Mouse (Mus musculus) thymus, adult 2 months (tissue): ENCODE measurements around the gene Coro2b. TPM values are rescaled to one million over a fixed set of nuclear protein-coding genes. Genes with fewer than 3 reads are reported as not detected.

Source experiments
- DNase-seq: peaks from one replicate; pipeline ENCODE4 v3.0.0; 2021
- H3K27ac ChIP-seq: fragments of 200-500 bp; 2 replicates; pipeline ENCODE4 v1.5.1; 2012; ENCODE audit warnings: low read length, control low read depth; ENCODE audit not compliant: control insufficient read depth, insufficient read depth
- H3K27me3 ChIP-seq: fragments of 200-500 bp; 2 replicates; pipeline ENCODE4 v1.6.1; 2012; ENCODE audit warnings: mild to moderate bottlenecking, low read length, moderate library complexity, mixed read lengths; ENCODE audit not compliant: control insufficient read depth, insufficient read depth
- H3K36me3 ChIP-seq: fragments of 200-500 bp; 2 replicates; pipeline ENCODE4 v1.6.1; 2012; ENCODE audit warnings: mild to moderate bottlenecking, low read length, moderate library complexity; ENCODE audit not compliant: control insufficient read depth, insufficient read depth
- H3K4me1 ChIP-seq: fragments of 200-500 bp; replicated peaks from 2 replicates; pipeline ENCODE4 v1.6.1; 2012; ENCODE audit warnings: low read length; ENCODE audit not compliant: control insufficient read depth, insufficient read depth
- H3K4me3 ChIP-seq: fragments of 200-500 bp; 2 replicates; pipeline ENCODE4 v1.5.1; 2012; ENCODE audit warnings: mild to moderate bottlenecking, low read length, control low read depth, moderate library complexity; ENCODE audit not compliant: control insufficient read depth, insufficient read depth
- CTCF ChIP-seq: fragments of 200-500 bp; IDR thresholded peaks from 2 replicates; pipeline ENCODE4 v1.5.1; 2012; ENCODE audit warnings: mild to moderate bottlenecking, control low read depth, low read length, moderate library complexity, borderline replicate concordance; ENCODE audit not compliant: control insufficient read depth, poor library complexity, insufficient read depth; ENCODE audit errors: extremely low read depth
- POLR2A ChIP-seq: fragments of 200-500 bp; IDR thresholded peaks from 2 replicates; pipeline ENCODE4 v1.6.1; 2012; ENCODE audit warnings: mild to moderate bottlenecking, low read length, control low read depth, moderate library complexity; ENCODE audit not compliant: control insufficient read depth, poor library complexity, insufficient read depth; ENCODE audit errors: extremely low read depth
- WGBS: fragments of 180-500 bp; shearing (Covaris S2); methylation state at CpG from one replicate; pipeline ENCODE4 v1.1.7; 2018; 5-methylcytosine and 5-hydroxymethylcytosine counted together
- polyA plus RNA-seq: library from polyadenylated mRNA; depleted of rRNA; stranded (reverse); fragments of >200 nt; gene quantifications from 2 replicates; pipeline ENCODE4 v1.2.3, GENCODE M21; 2012; rRNA removed

Coro2b gene
- polyA plus RNA-seq: 18.1 and 18.2 TPM in 2 replicates

DNA sequence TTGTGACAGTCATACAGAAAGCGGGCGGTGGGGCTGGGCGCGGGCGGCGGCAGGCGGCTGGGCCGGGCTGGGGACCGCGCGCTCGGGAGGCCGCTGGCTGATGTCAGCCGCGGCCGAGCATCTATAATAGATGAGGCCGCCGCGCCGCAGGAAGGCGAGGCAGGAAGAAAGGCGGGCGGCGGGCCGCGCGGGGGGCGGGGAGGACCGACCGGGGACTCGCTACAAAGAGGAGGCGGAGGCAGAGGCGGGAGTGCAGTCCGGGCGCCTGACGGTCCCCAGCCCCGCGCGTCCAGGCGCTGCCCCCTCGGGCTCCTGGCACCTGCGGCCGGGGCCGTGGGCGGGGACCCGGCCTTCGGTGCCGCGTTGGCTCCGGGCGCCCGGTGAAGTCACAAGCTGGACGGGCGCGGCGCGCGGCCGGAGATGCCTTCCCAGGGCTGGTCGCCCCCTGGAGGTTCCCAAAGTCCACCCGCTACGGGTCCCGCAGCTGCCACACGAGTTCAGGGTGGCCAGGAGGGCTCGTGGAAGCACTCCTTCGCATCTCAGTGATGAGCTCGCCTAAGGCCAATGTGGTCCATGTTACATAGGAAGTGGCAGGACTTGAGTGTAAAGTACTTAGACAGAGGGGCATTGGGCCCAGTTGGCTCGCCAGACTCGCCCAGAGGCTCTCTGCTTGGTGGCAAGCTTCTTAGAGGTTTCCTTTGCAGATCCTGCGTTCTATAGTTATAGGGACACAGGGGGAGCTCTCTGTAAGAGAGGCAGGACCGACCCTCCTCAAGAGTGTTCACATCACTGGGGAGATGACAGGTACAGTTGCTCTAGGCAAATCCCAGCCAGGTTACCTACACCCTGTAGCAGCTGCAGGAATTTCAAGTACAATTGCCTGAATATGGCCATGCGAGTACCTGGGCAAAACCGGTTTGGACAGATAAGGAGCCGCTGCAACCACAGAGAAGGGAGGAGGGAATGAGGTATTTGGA is at the start of gene Coro2b:
Coro2b (minus strand) TSS at position 390 of the 977 bp plus-strand sequence.
- no peak within 1 kb of the TSS for H3K27ac ChIP-seq
- TF ChIP-seq POLR2A (no peak), CTCF (no peak)
- peak within 1 kb of the TSS; percentile 61 for H3K4me3 ChIP-seq
- peaks cover 51% of the 10 kb centered on the region for H3K4me1 ChIP-seq
- WGBS: 6% methylated on average over 74 of the region's 74 CpGs
- H3K27me3 ChIP-seq: no peaks in the 10 kb centered on the region
- DNase-seq: peak; percentile 81
- no peaks in the 10 kb centered on the region for H3K36me3 ChIP-seq

DNA sequence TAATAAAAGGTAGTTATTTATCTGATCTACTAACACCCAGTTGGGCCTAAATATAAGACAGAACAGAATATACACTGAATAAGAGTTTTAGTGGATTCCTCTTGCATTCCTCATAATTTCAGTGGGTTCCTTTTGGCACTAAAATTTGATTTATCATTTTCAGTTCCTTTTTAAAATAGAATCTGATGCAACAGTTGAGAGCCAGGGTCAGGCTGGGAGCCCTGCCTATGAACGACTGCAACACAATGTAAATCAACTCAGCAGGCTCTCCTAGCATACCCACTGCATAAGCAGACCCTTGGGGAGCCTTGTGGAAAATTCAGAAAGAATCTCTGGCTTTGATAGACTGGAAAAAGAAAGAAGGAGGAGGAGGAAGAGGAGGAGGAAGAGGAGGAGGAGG is 40.7 kb upstream of the Coro2b start:
- H3K27ac ChIP-seq: no peak overlapping the region
- no peak for DNase-seq
- TF ChIP-seq CTCF (no peak), POLR2A (no peak)

DNA sequence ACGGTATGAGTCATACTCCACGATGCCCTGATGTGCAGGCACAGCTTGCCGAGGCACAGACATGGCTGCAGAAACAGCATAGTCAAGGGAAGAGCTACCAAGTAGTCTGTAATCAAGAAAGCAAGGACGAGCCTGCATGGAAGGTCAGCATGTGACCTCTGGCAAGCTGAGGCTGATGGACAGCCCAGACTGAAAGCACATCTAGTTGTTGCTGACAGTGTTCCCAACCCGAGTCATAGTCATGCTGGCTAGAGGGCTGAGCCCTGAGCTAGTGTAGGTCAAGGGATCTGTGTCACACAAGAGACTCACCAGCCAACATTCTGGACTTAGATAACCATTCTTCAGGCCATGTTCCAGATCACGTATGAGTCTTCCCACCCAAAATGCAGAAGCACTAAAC is 32.3 kb upstream of the Coro2b start:
- WGBS: 90% methylated on average over 6 of the region's 6 CpGs
- Histone ChIP-seq H3K4me3 (no peak overlapping the region), H3K27ac (no peak overlapping the region), H3K4me1 (no peaks in the 10 kb centered on the region), H3K36me3 (no peaks in the 10 kb centered on the region), H3K27me3 (no peaks in the 10 kb centered on the region)
- DNase-seq: no peak
- TF ChIP-seq POLR2A: no peak
- no peak for TF ChIP-seq CTCF

More for the DNA sequence above, 40.7 kb upstream of the Coro2b start:
- Histone ChIP-seq H3K4me3 (no peak overlapping the region), H3K27me3 (no peaks in the 10 kb centered on the region), H3K36me3 (no peaks in the 10 kb centered on the region), H3K4me1 (no peaks in the 10 kb centered on the region)
- WGBS: 33% methylated on average over 1 of the region's 1 CpGs

DNA sequence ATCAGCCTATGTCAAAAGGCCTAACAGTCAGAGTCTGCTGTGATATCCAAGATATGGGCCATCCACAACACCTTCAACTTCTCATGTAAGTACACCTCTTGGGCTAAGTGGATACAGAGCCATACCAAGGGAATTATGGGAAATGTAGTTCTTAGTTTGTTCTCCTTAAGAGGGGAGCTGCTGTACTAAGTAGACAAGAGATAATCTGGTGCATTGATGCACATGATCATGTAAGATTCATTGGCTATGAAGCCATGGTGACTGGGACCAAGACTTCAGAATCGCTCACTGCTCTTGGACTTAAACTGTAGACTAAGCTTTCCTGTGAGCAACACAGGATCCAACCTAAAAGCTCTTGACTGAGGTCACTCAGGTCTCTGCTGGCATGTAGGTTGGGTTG is 31.0 kb upstream of the Coro2b start:
- TF ChIP-seq CTCF: no peak
- TF ChIP-seq POLR2A: no peak
- Histone ChIP-seq H3K4me1 (no peaks in the 10 kb centered on the region), H3K36me3 (no peaks in the 10 kb centered on the region), H3K27ac (no peak overlapping the region), H3K27me3 (no peaks in the 10 kb centered on the region), H3K4me3 (no peak overlapping the region)
- 98% methylated on average over 1 of the region's 1 CpGs for WGBS
- no peak for DNase-seq

DNA sequence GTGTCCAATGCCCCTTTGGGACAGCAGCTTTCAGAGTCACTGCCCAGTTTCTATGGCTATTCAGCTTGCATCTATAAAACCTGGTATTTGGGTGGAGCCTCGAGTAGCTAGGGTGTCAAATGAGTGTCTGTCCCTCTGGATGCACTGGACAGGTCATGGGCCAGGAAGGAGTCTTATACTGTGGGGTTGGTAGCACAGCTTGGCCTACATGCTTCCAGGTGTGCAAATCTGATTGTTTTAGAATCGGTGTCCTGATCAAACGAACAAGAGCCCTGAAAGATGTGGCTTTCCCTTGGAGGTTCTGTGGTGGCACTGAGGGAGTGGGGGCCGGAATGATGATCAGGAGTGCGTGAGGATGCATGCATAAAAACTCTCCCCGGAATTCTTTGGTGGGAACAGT is 25.4 kb upstream of the Coro2b start:
- no peak for TF ChIP-seq CTCF
- no peak for TF ChIP-seq POLR2A
- WGBS: 94% methylated on average over 6 of the region's 6 CpGs
- H3K27ac ChIP-seq: no peak overlapping the region
- H3K4me1 ChIP-seq: no peaks in the 10 kb centered on the region
- no peaks in the 10 kb centered on the region for H3K36me3 ChIP-seq
- no peaks in the 10 kb centered on the region for H3K27me3 ChIP-seq
- DNase-seq: no peak
- H3K4me3 ChIP-seq: no peak overlapping the region

DNA sequence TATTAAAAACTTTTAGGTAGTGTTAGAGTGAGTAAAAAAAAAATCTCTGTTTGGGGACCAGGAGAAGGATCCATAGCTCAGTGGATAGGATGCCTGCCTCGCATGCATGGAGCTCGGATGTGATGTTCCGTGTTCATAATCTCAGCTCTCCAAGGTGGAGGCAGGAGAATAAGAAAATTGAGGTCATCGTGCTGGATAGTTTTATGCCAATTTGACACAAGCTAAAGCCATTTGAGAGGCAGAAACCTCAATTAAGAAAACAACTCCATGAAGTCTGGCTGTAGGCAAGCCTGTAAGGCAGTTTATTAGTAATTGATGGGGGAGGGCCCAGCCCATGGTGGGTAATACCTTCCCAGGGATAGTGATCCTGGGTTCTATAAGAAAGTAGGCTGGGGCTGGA is 23.6 kb upstream of the Coro2b start:
- Histone ChIP-seq H3K36me3 (no peaks in the 10 kb centered on the region), H3K27me3 (no peaks in the 10 kb centered on the region), H3K4me1 (no peaks in the 10 kb centered on the region), H3K4me3 (no peak overlapping the region), H3K27ac (no peak overlapping the region)
- WGBS: 92% methylated on average over 4 of the region's 4 CpGs
- no peak for DNase-seq
- no peak for TF ChIP-seq CTCF
- no peak for TF ChIP-seq POLR2A

DNA sequence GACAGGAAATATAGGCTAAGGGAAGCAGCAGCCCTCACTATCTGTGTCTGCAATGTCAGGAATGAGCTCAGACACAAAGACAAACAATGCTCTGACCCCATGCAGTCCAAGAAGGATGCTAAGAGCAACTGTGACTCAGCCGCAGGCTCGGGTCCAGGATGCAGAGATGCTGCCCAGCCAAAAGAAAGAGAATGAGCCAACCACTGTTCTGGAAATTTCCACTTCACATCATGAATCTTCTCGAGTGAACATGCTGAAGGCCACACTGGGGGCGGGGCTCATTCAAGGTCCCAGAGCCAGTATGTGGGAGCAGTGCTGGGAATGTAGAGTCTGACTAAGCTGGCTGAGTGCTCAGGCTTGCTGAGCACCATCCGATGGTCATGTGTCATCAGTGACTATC is 23.2 kb upstream of the Coro2b start:
- WGBS: 59% methylated on average over 5 of the region's 5 CpGs
- DNase-seq: no peak
- Histone ChIP-seq H3K4me1 (no peaks in the 10 kb centered on the region), H3K4me3 (no peak overlapping the region), H3K27me3 (no peaks in the 10 kb centered on the region), H3K36me3 (no peaks in the 10 kb centered on the region), H3K27ac (no peak overlapping the region)
- TF ChIP-seq CTCF (no peak), POLR2A (no peak)
